ENCODE assay signal across 8 mouse cellular contexts in genomic region chr13:74167057-74167413, GRCm38 (mm10). TPM values are rescaled to one million over a fixed set of nuclear protein-coding genes. Genes with fewer than 3 reads are reported as not detected.
DNase-seq lines count a peak whose midpoint lies in the region; ATAC-seq and TF ChIP-seq lines count a peak whose summit lies in the region.

No protein-coding gene starts in this region.

- no peaks in the 10 kb centered on the region for H3K27me3 ChIP-seq in kidney, adult 2 months (replicated peaks; ENCODE audit: control insufficient read depth, insufficient read depth, low read length)
- no peaks in the 10 kb centered on the region for H3K27me3 ChIP-seq in hindbrain, embryonic 12.5 days
- peaks cover 3% of the 10 kb centered on the region; the same call in 1 of the 2 replicates for H3K27me3 ChIP-seq in midbrain, embryonic 10.5 days (ENCODE audit: low read depth, poor library complexity, severe bottlenecking)

- TF ChIP-seq CTCF in kidney, adult 2 months (conservative IDR thresholded peaks at IDR 0.05; ENCODE audit: insufficient read depth, insufficient read length, low read depth, low read length) = no peak
- no peak for TF ChIP-seq CTCF in cortical plate, adult 2 months (IDR thresholded peaks at IDR 0.05; ENCODE audit: extremely low read depth, insufficient read depth, low read length)

- H3K9me3 ChIP-seq in hindbrain, embryonic 12.5 days (replicated peaks) = no peaks in the 10 kb centered on the region
- H3K9me3 ChIP-seq in midbrain, embryonic 10.5 days (replicated peaks) = no peaks in the 10 kb centered on the region

- no peak for DNase-seq in kidney, adult 2 months
- DNase-seq in kidney, adult 9 months = no peak
- DNase-seq in midbrain, embryonic 10.5 days (ENCODE audit: low spot score) = no peak
- no peak for DNase-seq in layer of hippocampus, adult 18-20 months (ENCODE audit: low spot score in 2 of 2)
- DNase-seq in frontal cortex, postnatal 14 days (ENCODE audit: low spot score in 2 of 2) = no peak
- no peak for DNase-seq in frontal cortex, postnatal 36 days (ENCODE audit: low spot score in 2 of 2)

- H3K36me3 ChIP-seq in kidney, adult 2 months (ENCODE audit: control insufficient read depth, insufficient read depth, low read length) = peaks cover 2% of the 10 kb centered on the region; the same call in 1 of the 2 replicates
- H3K36me3 ChIP-seq in hindbrain, embryonic 12.5 days = peaks cover 23% of the 10 kb centered on the region
- peaks cover 23% of the 10 kb centered on the region for H3K36me3 ChIP-seq in midbrain, embryonic 10.5 days

- TF ChIP-seq POLR2A in kidney, adult 2 months (IDR thresholded peaks at IDR 0.05; ENCODE audit: low read depth, low read length) = no peak
- no peak for TF ChIP-seq POLR2A in cortical plate, adult 2 months (IDR thresholded peaks at IDR 0.05; ENCODE audit: extremely low read depth, insufficient read depth, low read length)

- peak; percentile 64 for ATAC-seq in hindbrain, embryonic 12.5 days (ENCODE audit: low FRiP score)

- no peaks in the 10 kb centered on the region for H3K4me1 ChIP-seq in kidney, adult 2 months (ENCODE audit: control insufficient read depth, insufficient read depth, low read length)
- H3K4me1 ChIP-seq in cortical plate, adult 2 months (ENCODE audit: control insufficient read depth, insufficient read depth, low read length) = no peaks in the 10 kb centered on the region; the same call in 1 of the 2 replicates
- peaks cover 5% of the 10 kb centered on the region; the same call in 1 of the 2 replicates for H3K4me1 ChIP-seq in hindbrain, embryonic 12.5 days
- peaks cover 12% of the 10 kb centered on the region for H3K4me1 ChIP-seq in midbrain, embryonic 10.5 days

- WGBS in kidney, adult 2 months = 41% methylated on average over 9 of the region's 9 CpGs
- WGBS in hindbrain, embryonic 12.5 days = 15% methylated on average over 9 of the region's 9 CpGs
- WGBS in midbrain, embryonic 10.5 days = 16% methylated on average over 9 of the region's 9 CpGs

- peak overlapping the region; percentile 46 for H3K9ac ChIP-seq in hindbrain, embryonic 12.5 days

- H3K4me3 ChIP-seq in kidney, adult 2 months (ENCODE audit: insufficient read depth, low read depth, low read length) = peak overlapping the region; percentile 49
- H3K4me3 ChIP-seq in cortical plate, adult 2 months (ENCODE audit: insufficient read depth, low read length) = 0 out of 2 replicates have a peak overlapping the region, but pooled peaks have one; percentile 3
- peak overlapping the region; percentile 40 for H3K4me3 ChIP-seq in hindbrain, embryonic 12.5 days
- H3K4me3 ChIP-seq in midbrain, embryonic 10.5 days = peak overlapping the region; percentile 62

- H3K4me2 ChIP-seq in hindbrain, embryonic 12.5 days (replicated peaks) = peak overlapping the region; percentile 64

- no peak overlapping the region for H3K27ac ChIP-seq in kidney, adult 2 months (ENCODE audit: insufficient read depth, low read depth, low read length)
- H3K27ac ChIP-seq in cortical plate, adult 2 months (ENCODE audit: insufficient read depth, low read length) = no peak overlapping the region
- no peak overlapping the region for H3K27ac ChIP-seq in hindbrain, embryonic 12.5 days
- peak overlapping the region; percentile 78 for H3K27ac ChIP-seq in midbrain, embryonic 10.5 days (replicated peaks)

RNA-seq across cellular contexts. Expression of gene Exoc3, which starts 41.5 kb away (rescaled TPM):
- polyA plus RNA-seq in kidney, adult 2 months (2012; rRNA removed) = 48.0 and 56.4 TPM in 2 replicates
- 49.8 and 53.6 TPM in 2 replicates for polyA plus RNA-seq in cortical plate, adult 2 months (2012; rRNA removed)
- polyA plus RNA-seq in hindbrain, embryonic 12.5 days (2016; fragmentation: Nextera tagmentation; extraction: Ambion mirVana) = 76.7 and 79.2 TPM in 2 replicates
- polyA plus RNA-seq in midbrain, embryonic 10.5 days (2016; fragmentation: Nextera tagmentation; extraction: Ambion mirVana) = 79.2 and 88.7 TPM in 2 replicates
- 10 to 100 TPM; 63.6 to 70.9 TPM for total RNA-seq in layer of hippocampus, adult 18-20 months (2021)

RNA-seq across cellular contexts. Expression of gene Slc9a3, which starts 45.8 kb away (rescaled TPM):
- 76.3 and 90.9 TPM in 2 replicates for polyA plus RNA-seq in kidney, adult 2 months (2012; rRNA removed)
- 0.86 and 1.5 TPM in 2 replicates for polyA plus RNA-seq in cortical plate, adult 2 months (2012; rRNA removed)
- not detected in 2 replicates for polyA plus RNA-seq in hindbrain, embryonic 12.5 days (2016; fragmentation: Nextera tagmentation; extraction: Ambion mirVana)
- not detected in 2 replicates for polyA plus RNA-seq in midbrain, embryonic 10.5 days (2016; fragmentation: Nextera tagmentation; extraction: Ambion mirVana)
- total RNA-seq in layer of hippocampus, adult 18-20 months (2021) = 1 to 10 TPM in 1 of 2 experiments, under 1 TPM in 1; 0.77 to 1.3 TPM

Comparison
In these comparisons a context has a peak if more than half of its experiments do, and no peak if none do; other contexts are left out.
1. H3K4me3 ChIP-seq: peak in every context shown above with its lines; median percentile 62 in midbrain, embryonic 10.5 days; 49 in kidney, adult 2 months; 40 in hindbrain, embryonic 12.5 days; 3 in cortical plate, adult 2 months.
2. RNA of gene Slc9a3, which starts 45.8 kb away (polyA plus RNA-seq): 76.3 to 90.9 TPM in kidney, adult 2 months; 0.86 to 1.5 TPM in cortical plate, adult 2 months, not detected in hindbrain, embryonic 12.5 days and not detected in midbrain, embryonic 10.5 days; every median in the first group is over 10 times any median in the second.